Mouse (Mus musculus): ENCODE data around the gene Slc1a3.

GRCm38 (mm10) chr15:8711630-8712310 is 1.2 kb upstream of the Slc1a3 start:
- TF ChIP-seq CTCF (IDR thresholded peaks at IDR 0.05; ENCODE audit: borderline replicate concordance, insufficient read depth, low read length) = no peak
- TF ChIP-seq POLR2A (IDR thresholded peaks at IDR 0.05; ENCODE audit: low read depth, low read length) = no peak
